ENCODE assay signal across 9 mouse cellular contexts in the genomic region with DNA sequence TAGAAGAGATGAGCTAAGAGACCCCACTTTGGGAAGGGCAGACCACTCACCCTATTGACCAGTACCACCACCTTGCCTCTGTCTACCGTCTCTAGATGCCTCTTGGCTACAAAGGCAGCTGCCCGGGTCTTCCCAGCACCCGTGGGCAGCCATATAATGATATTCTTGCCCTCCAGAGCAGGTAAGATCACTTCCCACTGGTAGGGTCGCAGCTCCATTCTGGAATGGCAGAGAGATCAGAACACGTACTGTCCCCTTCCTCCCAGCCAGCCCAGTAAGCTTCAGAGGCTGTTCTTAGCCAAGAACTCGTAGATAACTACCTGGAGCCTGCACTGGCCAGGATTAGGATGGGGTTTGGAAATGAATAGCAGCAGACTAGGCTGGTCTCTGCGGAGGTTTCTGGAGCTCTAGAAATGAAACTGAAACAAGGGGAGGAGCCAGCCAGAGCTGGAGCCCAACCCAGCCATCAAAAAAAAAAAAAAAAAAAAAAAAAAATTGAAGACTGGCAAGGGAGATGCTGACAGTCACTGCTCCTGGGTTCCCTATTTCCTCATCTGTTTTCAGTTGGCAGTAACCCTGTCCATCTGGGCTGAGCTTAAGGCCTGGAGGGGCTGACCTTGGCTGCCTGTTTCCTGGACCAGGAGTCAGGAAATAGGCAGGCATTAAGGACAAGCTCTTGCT. TPM values are rescaled to one million over a fixed set of nuclear protein-coding genes. Genes with fewer than 3 reads are reported as not detected.
DNase-seq lines count a peak whose midpoint lies in the region; ATAC-seq and TF ChIP-seq lines count a peak whose summit lies in the region.
"Had no signal": no experiment of that assay in that cellular context is flagged by ENCODE, and none has a peak within 500 bp of the region (broad histone marks: within the 10 kb centered on the region; RNA-seq: fewer than 3 reads in every experiment).

A gene (minus strand): TSS at position 421 of the 681 bp plus-strand sequence.

- ATAC-seq in heart, embryonic 13.5 days (ENCODE audit: extremely low read depth, insufficient number of reproducible peaks, low FRiP score, low TSS enrichment): no peak
- ATAC-seq in midbrain, embryonic 16.5 days: no peak
- no peak for ATAC-seq in forebrain, embryonic 13.5 days
- ATAC-seq: Patski had no signal

- H3K9me3 ChIP-seq in heart, embryonic 13.5 days: no peaks in the 10 kb centered on the region
- no peaks in the 10 kb centered on the region for H3K9me3 ChIP-seq in MEL (replicated peaks; ENCODE audit: insufficient read depth, low read length)
- H3K9me3 ChIP-seq in midbrain, embryonic 16.5 days (replicated peaks; ENCODE audit: control insufficient read depth, low read length, poor library complexity, severe bottlenecking): no peaks in the 10 kb centered on the region
- no peaks in the 10 kb centered on the region for H3K9me3 ChIP-seq in forebrain, embryonic 13.5 days (replicated peaks)

- 0 out of 2 replicates have a peak, but pooled peaks cover 8% of the 10 kb centered on the region for H3K27me3 ChIP-seq in heart, embryonic 13.5 days (replicated peaks)
- H3K27me3 ChIP-seq in MEL (ENCODE audit: control insufficient read depth in 1 of 2, insufficient read depth in 2 of 2, low read length in 2 of 2): no peaks in the 10 kb centered on the region
- no peaks in the 10 kb centered on the region; the same call in 1 of the 2 replicates for H3K27me3 ChIP-seq in midbrain, embryonic 16.5 days (ENCODE audit: control insufficient read depth, insufficient read depth, low read depth, low read length)
- H3K27me3 ChIP-seq in forebrain, embryonic 13.5 days: 0 out of 2 replicates have a peak, but pooled peaks cover 4% of the 10 kb centered on the region
- H3K27me3 ChIP-seq: Patski had no signal

- H3K27ac ChIP-seq in heart, embryonic 13.5 days (replicated peaks): no peak within 1 kb of the TSS
- peak within 1 kb of the TSS; percentile 63 for H3K27ac ChIP-seq in MEL (ENCODE audit: control insufficient read depth, low read depth, low read length)
- no peak within 1 kb of the TSS for H3K27ac ChIP-seq in midbrain, embryonic 16.5 days (ENCODE audit: low read length)
- no peak within 1 kb of the TSS for H3K27ac ChIP-seq in forebrain, embryonic 13.5 days

- H3K9ac ChIP-seq in heart, embryonic 13.5 days: peak within 1 kb of the TSS; percentile 72; the same call in 1 of the 2 replicates
- peak within 1 kb of the TSS; percentile 74 for H3K9ac ChIP-seq in MEL (ENCODE audit: control insufficient read depth, low read depth, low read length, poor library complexity, severe bottlenecking)
- H3K9ac ChIP-seq in midbrain, embryonic 16.5 days (ENCODE audit: low read depth, low read length): no peak within 1 kb of the TSS
- H3K9ac ChIP-seq in forebrain, embryonic 13.5 days: no peak within 1 kb of the TSS

- peaks cover 17% of the 10 kb centered on the region for H3K4me1 ChIP-seq in heart, embryonic 13.5 days
- peaks cover 3 to 7% of the 10 kb centered on the region in 2 experiments; a peak in 3 of 4 replicates for H3K4me1 ChIP-seq in MEL (ENCODE audit: control insufficient read depth in 1 of 2, insufficient read depth in 2 of 2, low read length in 2 of 2)
- H3K4me1 ChIP-seq in midbrain, embryonic 16.5 days (ENCODE audit: control insufficient read depth, insufficient read depth, low read length): no peaks in the 10 kb centered on the region; the same call in 1 of the 2 replicates
- H3K4me1 ChIP-seq in forebrain, embryonic 13.5 days: peaks cover 7% of the 10 kb centered on the region; the same call in 1 of the 2 replicates

- H3K79me2 ChIP-seq in MEL (ENCODE audit: control insufficient read depth, insufficient read depth, low read length, poor library complexity): no peaks in the 10 kb centered on the region

- no peak for TF ChIP-seq CTCF in MEL (IDR thresholded peaks at IDR 0.05 in 2 of 3, conservative IDR thresholded peaks at IDR 0.05 in 1 of 3; ENCODE audit: control insufficient read depth in 1 of 3, insufficient read depth in 1 of 3, low read depth in 2 of 3, low read length in 3 of 3, poor library complexity in 1 of 3, severe bottlenecking in 1 of 3)

- no peak for TF ChIP-seq EP300 in MEL (IDR thresholded peaks at IDR 0.05; ENCODE audit: low read depth in 1 of 2, low read length in 2 of 2)

- TF ChIP-seq RAD21 in MEL (IDR thresholded peaks at IDR 0.05; ENCODE audit: low read depth, low read length): no peak

- peak within 1 kb of the TSS; percentile 64; the same call in 1 of the 2 replicates for H3K4me2 ChIP-seq in heart, embryonic 13.5 days
- no peak within 1 kb of the TSS for H3K4me2 ChIP-seq in midbrain, embryonic 16.5 days (ENCODE audit: low read length)
- H3K4me2 ChIP-seq in forebrain, embryonic 13.5 days: no peak within 1 kb of the TSS

- peak in 1 of 2 experiments; percentile 43; a peak in 1 of 4 replicates for TF ChIP-seq POLR2A in MEL (IDR thresholded peaks at IDR 0.05; ENCODE audit: control insufficient read depth in 1 of 2, insufficient read depth in 1 of 2, low read depth in 1 of 2, low read length in 2 of 2, poor library complexity in 1 of 2)

- peaks cover 49% of the 10 kb centered on the region for H3K36me3 ChIP-seq in heart, embryonic 13.5 days
- H3K36me3 ChIP-seq in MEL (ENCODE audit: control insufficient read depth in 1 of 2, insufficient read depth in 2 of 2, low read length in 2 of 2): peaks cover 0 to 12% of the 10 kb centered on the region in 2 experiments; a peak in 3 of 4 replicates
- peaks cover 22% of the 10 kb centered on the region for H3K36me3 ChIP-seq in midbrain, embryonic 16.5 days (ENCODE audit: control insufficient read depth, insufficient read depth, low read length)
- H3K36me3 ChIP-seq in forebrain, embryonic 13.5 days (ENCODE audit: poor library complexity, severe bottlenecking): peaks cover 48% of the 10 kb centered on the region

- 58% methylated on average over 7 of the region's 7 CpGs for WGBS in heart, embryonic 13.5 days
- WGBS in midbrain, embryonic 16.5 days: 74% methylated on average over 7 of the region's 7 CpGs
- whole genome bisulfite sequencing in forebrain, embryonic 13.5 days: 61% methylated on average over 7 of the region's 7 CpGs

- no peak for DNase-seq in heart, adult 8-10 months (ENCODE audit: low spot score)
- DNase-seq in MEL (ENCODE audit: low read depth, low spot score): peak; percentile 85
- peak; percentile 51 for DNase-seq in fibroblast of lung, adult 2 months (ENCODE audit: low read depth)
- peak; percentile 67 for DNase-seq in lung, postnatal 36 days
- DNase-seq in layer of hippocampus, adult 9-11 months: no peak

- H3K4me3 ChIP-seq in heart, embryonic 13.5 days: no peak within 1 kb of the TSS; the same call in 1 of the 2 replicates
- H3K4me3 ChIP-seq in MEL (ENCODE audit: control insufficient read depth in 1 of 2, insufficient read depth in 1 of 2, low read depth in 2 of 2, low read length in 2 of 2): peak within 1 kb of the TSS; percentile 73 to 92
- H3K4me3 ChIP-seq in midbrain, embryonic 16.5 days (ENCODE audit: low read depth, low read length): no peak within 1 kb of the TSS
- no peak within 1 kb of the TSS for H3K4me3 ChIP-seq in forebrain, embryonic 13.5 days

TF ChIP-seq in MEL, 35 proteins besides CTCF, POLR2A, EP300 and RAD21 (continues in another document):
- TF ChIP-seq SIN3A (IDR thresholded peaks at IDR 0.05; ENCODE audit: low read length): peak; percentile 77
- 0 out of 2 replicates have a peak, but pooled peaks have one; percentile 18 for TF ChIP-seq TBP (IDR thresholded peaks at IDR 0.05; ENCODE audit: low read depth, low read length)
- TF ChIP-seq CHD2 (IDR thresholded peaks at IDR 0.05; ENCODE audit: low read length): peak; percentile 51
- TF ChIP-seq TCF12 (IDR thresholded peaks at IDR 0.05; ENCODE audit: low read depth, low read length): 0 out of 2 replicates have a peak, but pooled peaks have one; percentile 33
- peak; percentile 93 for TF ChIP-seq POLR2AphosphoS2 (IDR thresholded peaks at IDR 0.05; ENCODE audit: low read length)
- TF ChIP-seq MYC (IDR thresholded peaks at IDR 0.05; ENCODE audit: low read depth, low read length): no peak
- TF ChIP-seq ETS1 (IDR thresholded peaks at IDR 0.05; ENCODE audit: low read depth, low read length): peak; percentile 77
- TF ChIP-seq ELF1 (IDR thresholded peaks at IDR 0.05; ENCODE audit: low read depth, low read length): peak; percentile 12; the same call in 1 of the 2 replicates
- no peak for TF ChIP-seq SMC3 (IDR thresholded peaks at IDR 0.05; ENCODE audit: low read depth, low read length)
- TF ChIP-seq TAL1 (IDR thresholded peaks at IDR 0.05; ENCODE audit: low read length): no peak
- TF ChIP-seq MEF2A (IDR thresholded peaks at IDR 0.05; ENCODE audit: extremely low read depth, insufficient replicate concordance, low read depth, low read length, poor library complexity, severe bottlenecking): no peak
- no peak for TF ChIP-seq MAFK (IDR thresholded peaks at IDR 0.05; ENCODE audit: borderline replicate concordance, low read depth, low read length)
- TF ChIP-seq ZC3H11A (IDR thresholded peaks at IDR 0.05; ENCODE audit: low read depth, low read length): no peak
- no peak for TF ChIP-seq CHD1 (IDR thresholded peaks at IDR 0.05; ENCODE audit: low read depth, low read length)
- TF ChIP-seq ZNF384 (IDR thresholded peaks at IDR 0.05; ENCODE audit: low read depth, low read length): peak; percentile 99
- no peak for TF ChIP-seq GATA1 (IDR thresholded peaks at IDR 0.05; ENCODE audit: low read depth, low read length)
- no peak for TF ChIP-seq BHLHE40 (IDR thresholded peaks at IDR 0.05; ENCODE audit: borderline replicate concordance, low read depth, low read length)
- TF ChIP-seq NRF1 (IDR thresholded peaks at IDR 0.05; ENCODE audit: insufficient read depth, low read depth, low read length, poor library complexity, severe bottlenecking): no peak
- no peak for TF ChIP-seq MYB (IDR thresholded peaks at IDR 0.05; ENCODE audit: low read depth, low read length)
- no peak for TF ChIP-seq MAZ (IDR thresholded peaks at IDR 0.05; ENCODE audit: low read depth, low read length)
- TF ChIP-seq MXI1 (IDR thresholded peaks at IDR 0.05; ENCODE audit: low read depth, low read length): peak; percentile 25; the same call in 1 of the 2 replicates
- TF ChIP-seq HCFC1 (IDR thresholded peaks at IDR 0.05; ENCODE audit: low read depth, low read length): peak; percentile 55; the same call in 1 of the 2 replicates
- TF ChIP-seq NELFE (IDR thresholded peaks at IDR 0.05; ENCODE audit: low read depth, low read length): 0 out of 2 replicates have a peak, but pooled peaks have one; percentile 24

RNA-seq across cellular contexts. Expression of the gene that starts here (rescaled TPM):
- polyA plus RNA-seq in heart, embryonic 13.5 days (2015; fragmentation: Nextera tagmentation; extraction: Ambion mirVana): 1.5 and 1.9 TPM in 2 replicates
- 1 to 10 TPM in 1 of 4 experiments, under 1 TPM in 3; 0.38 to 1.1 (median 0.78) TPM for total RNA-seq in heart, adult 8-10 months (2022)
- 2.9 and 3.6 TPM in 2 replicates for total RNA-seq in MEL (2012; rRNA removed)
- polyA plus RNA-seq in MEL (2012; ENCODE audit: insufficient read depth in 1 of 2, insufficient read length in 2 of 2, low read depth in 1 of 2, low replicate concordance in 2 of 2, missing spikeins in 1 of 2): 1 to 10 TPM in 1 of 2 experiments, not detected in 1; 3.9 TPM
- 2.8 and 2.9 TPM in 2 replicates for polyA plus RNA-seq in midbrain, embryonic 16.5 days (2015; fragmentation: Nextera tagmentation; extraction: Ambion mirVana)
- 1.8 and 2.1 TPM in 2 replicates for polyA plus RNA-seq in forebrain, embryonic 13.5 days (2015; fragmentation: Nextera tagmentation; extraction: Ambion mirVana)

Comparison
In these comparisons a context has a peak if more than half of its experiments do, and no peak if none do; other contexts are left out.
1. H3K4me3 ChIP-seq: peak in MEL (2 of 2); none in heart, embryonic 13.5 days (single experiment), midbrain, embryonic 16.5 days (single experiment) and forebrain, embryonic 13.5 days (single experiment).
2. H3K9ac ChIP-seq: peak in heart, embryonic 13.5 days (single experiment) and MEL (single experiment); none in midbrain, embryonic 16.5 days (single experiment) and forebrain, embryonic 13.5 days (single experiment).
3. DNase-seq: peak in MEL (single experiment), fibroblast of lung, adult 2 months (single experiment) and lung, postnatal 36 days (single experiment); none in heart, adult 8-10 months (single experiment) and layer of hippocampus, adult 9-11 months (single experiment).